Mouse (Mus musculus) forebrain, embryonic 15.5 days (tissue): ENCODE measurements at regions not wholly inside any gene's neighbourhood (a gene's known extent, or its start where the extent isn't known, plus 50 kb on each side); places are given as distances from the start of the nearest gene placed in this dataset.

Experiments used
- ATAC-seq: fragments of 200-750 bp; cut with Nextera tagmentation; replicated peaks from 2 replicates; pipeline ENCODE4 v1.8.0; 2017; ENCODE audit warnings: mild to moderate bottlenecking, moderate TSS enrichment, moderate library complexity
- H3K27ac ChIP-seq: fragments of 300-500 bp; sonication (generic); replicated peaks from 2 replicates; pipeline ENCODE4 v1.5.1; 2015; ENCODE audit warnings: mild to moderate bottlenecking, inconsistent platforms
- H3K27me3 ChIP-seq: fragments of 300-500 bp; sonication (generic); 2 replicates; pipeline ENCODE4 v1.6.1; 2015; ENCODE audit warnings: inconsistent platforms
- H3K36me3 ChIP-seq: fragments of 300-500 bp; sonication (generic); 2 replicates; pipeline ENCODE4 v1.6.1; 2015; ENCODE audit warnings: mild to moderate bottlenecking, inconsistent platforms
- H3K4me1 ChIP-seq: fragments of 300-500 bp; sonication (generic); 2 replicates; pipeline ENCODE4 v1.6.1; 2015; ENCODE audit warnings: inconsistent platforms
- H3K4me2 ChIP-seq: fragments of 300-500 bp; sonication (generic); replicated peaks from 2 replicates; pipeline ENCODE4 v1.6.1; 2015; ENCODE audit warnings: mild to moderate bottlenecking, inconsistent platforms
- H3K4me3 ChIP-seq: fragments of 300-500 bp; sonication (generic); 2 replicates; pipeline ENCODE4 v1.5.1; 2015; ENCODE audit warnings: mild to moderate bottlenecking, inconsistent platforms
- H3K9ac ChIP-seq: fragments of 300-500 bp; sonication (generic); replicated peaks from 2 replicates; pipeline ENCODE4 v1.6.1; 2015; ENCODE audit warnings: mild to moderate bottlenecking, inconsistent platforms
- H3K9me3 ChIP-seq: fragments of 300-500 bp; sonication (generic); 2 replicates; pipeline ENCODE4 v1.6.1; 2016; ENCODE audit warnings: inconsistent platforms
- WGBS: fragments of 180-500 bp; shearing (Covaris S2); methylation state at CpG from one replicate; pipeline ENCODE4 v1.1.7; 2015; ENCODE audit warnings: mixed read lengths; 5-methylcytosine and 5-hydroxymethylcytosine counted together

DNA sequence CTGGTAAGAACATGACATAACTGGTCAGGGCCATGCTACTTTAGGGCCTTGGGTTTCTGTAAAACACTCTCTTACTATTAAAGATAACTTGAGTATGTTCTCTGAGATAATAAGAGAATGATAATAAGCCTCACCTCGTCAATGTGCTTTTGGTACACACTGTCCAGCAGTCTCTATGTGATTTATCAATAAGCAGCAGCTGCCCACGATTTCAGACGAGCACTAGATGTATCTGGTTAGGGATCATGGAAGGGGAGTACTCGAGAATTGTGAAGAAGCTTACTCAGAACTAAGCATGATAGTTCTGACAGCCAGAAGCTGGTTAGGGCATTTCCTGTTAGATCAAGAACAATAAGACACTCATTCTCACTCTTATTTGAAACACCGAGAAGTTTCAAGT is 53.8 kb downstream of the Neurod6 start:
- H3K4me1 ChIP-seq, result no peaks in the 10 kb centered on the region
- H3K36me3 ChIP-seq, result no peaks in the 10 kb centered on the region
- no peak overlapping the region for H3K9ac ChIP-seq
- H3K9me3 ChIP-seq, result no peaks in the 10 kb centered on the region
- 81% methylated on average over 5 of the region's 5 CpGs for WGBS
- no peak overlapping the region for H3K4me3 ChIP-seq
- ATAC-seq, result no peak
- no peak overlapping the region for H3K27ac ChIP-seq
- no peak overlapping the region for H3K4me2 ChIP-seq
- no peaks in the 10 kb centered on the region for H3K27me3 ChIP-seq

DNA sequence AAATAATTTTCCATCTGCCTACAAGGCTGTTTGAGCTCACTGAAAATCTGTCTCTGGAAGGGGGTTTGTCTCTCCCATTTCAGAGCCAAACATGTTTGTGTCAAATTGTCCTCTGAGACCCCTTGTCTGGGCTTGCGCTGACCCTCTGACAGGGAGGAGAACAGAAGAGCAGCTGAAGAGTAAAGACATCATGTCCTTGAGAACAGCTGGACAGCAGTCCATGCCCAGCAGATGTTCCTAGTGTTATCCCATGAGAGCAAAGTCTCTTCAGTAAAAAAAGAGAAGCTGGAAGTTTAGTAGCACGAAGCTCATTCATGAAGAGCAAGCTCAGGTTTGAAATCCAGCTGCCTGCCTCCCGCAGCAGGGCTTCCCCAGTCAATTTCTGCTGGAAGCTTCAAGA is 60.7 kb downstream of the Neurod6 start:
- Histone ChIP-seq H3K36me3 (no peaks in the 10 kb centered on the region), H3K27me3 (no peaks in the 10 kb centered on the region), H3K9ac (no peak overlapping the region), H3K9me3 (no peaks in the 10 kb centered on the region), H3K4me1 (peaks cover 19% of the 10 kb centered on the region), H3K4me2 (no peak overlapping the region), H3K4me3 (no peak overlapping the region), H3K27ac (no peak overlapping the region)
- ATAC-seq, result no peak
- WGBS, result 94% methylated on average over 3 of the region's 3 CpGs

DNA sequence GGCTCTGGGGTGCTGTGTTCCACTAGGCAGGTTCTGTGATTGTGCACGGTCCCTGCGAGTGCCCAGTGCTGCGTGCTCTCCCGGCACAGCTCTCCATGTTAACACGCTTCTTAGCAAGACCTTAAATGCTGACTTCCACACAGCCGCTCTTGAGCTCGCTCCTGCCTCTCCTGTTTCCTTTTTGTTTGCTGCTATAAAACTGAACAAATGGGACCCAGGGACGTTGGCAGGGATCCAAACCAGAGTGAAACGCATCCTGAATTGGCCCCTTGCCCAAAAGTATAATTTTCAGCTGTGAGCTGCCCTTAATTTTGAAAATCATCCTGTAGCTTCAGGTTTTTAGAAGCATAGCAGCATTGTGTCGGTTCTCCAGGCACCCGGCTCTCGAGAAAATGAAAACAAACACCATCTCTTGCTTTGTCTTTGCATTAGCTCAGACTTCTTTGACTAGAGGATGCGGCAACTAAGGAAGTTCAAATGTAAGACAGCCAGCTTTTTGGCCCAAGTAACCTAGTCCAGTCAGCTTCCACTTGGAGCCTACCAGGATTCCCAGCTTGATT is 63.1 kb downstream of the Neurod6 start:
- Histone ChIP-seq H3K4me1 (peaks cover 19% of the 10 kb centered on the region), H3K9me3 (no peaks in the 10 kb centered on the region), H3K36me3 (no peaks in the 10 kb centered on the region), H3K4me2 (peak overlapping the region; percentile 53), H3K9ac (peak overlapping the region; percentile 59), H3K27ac (peak overlapping the region; percentile 97), H3K27me3 (no peaks in the 10 kb centered on the region), H3K4me3 (peak overlapping the region; percentile 20)
- ATAC-seq, result peak; percentile 91
- WGBS, result 4% methylated on average over 13 of the region's 13 CpGs

DNA sequence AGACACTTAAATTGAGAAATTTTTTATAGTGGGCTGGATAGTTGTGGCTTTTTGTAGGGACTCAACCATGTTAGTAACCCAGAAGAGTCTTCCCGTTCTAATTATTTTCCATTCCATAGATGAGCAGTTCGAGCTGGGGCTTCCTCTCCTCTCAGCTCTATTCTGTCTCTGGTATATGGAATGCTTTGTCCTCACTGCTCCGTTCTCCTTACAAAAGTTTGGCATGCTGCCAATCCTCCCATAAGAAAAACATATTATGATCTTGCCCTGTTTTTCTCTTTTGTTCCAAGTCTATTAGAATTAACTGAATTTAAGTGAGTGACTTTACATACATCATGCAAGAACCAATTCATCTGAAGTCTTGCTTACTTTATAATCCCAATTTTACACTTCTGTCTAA is 70.7 kb downstream of the Neurod6 start:
- H3K9me3 ChIP-seq, result no peaks in the 10 kb centered on the region
- no peak overlapping the region for H3K9ac ChIP-seq
- no peak overlapping the region for H3K27ac ChIP-seq
- no peak overlapping the region for H3K4me2 ChIP-seq
- no peaks in the 10 kb centered on the region; the same call in 1 of the 2 replicates for H3K4me1 ChIP-seq
- ATAC-seq, result no peak
- H3K4me3 ChIP-seq, result no peak overlapping the region
- no peaks in the 10 kb centered on the region for H3K36me3 ChIP-seq
- H3K27me3 ChIP-seq, result no peaks in the 10 kb centered on the region
- WGBS, result 12% methylated on average over 3 of the region's 3 CpGs

DNA sequence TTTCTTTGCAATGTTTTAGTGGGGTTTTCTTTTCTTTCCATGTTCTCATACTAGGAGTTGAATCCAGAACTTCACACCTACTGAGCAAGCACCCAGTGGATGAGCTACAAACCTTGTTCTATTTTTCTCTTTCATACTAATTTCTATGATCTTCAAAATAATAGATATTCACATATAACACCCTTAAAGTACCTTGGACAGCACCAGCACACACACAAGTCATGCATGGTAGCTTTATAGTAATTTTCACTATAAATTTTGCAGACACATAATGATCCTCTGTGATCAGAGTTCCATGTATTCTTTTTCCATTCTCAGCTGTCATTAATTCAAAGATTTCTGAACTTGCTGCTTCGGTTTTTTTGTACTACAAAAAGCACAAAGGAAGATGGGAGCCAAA is 71.1 kb downstream of the Neurod6 start:
- no peak for ATAC-seq
- H3K9me3 ChIP-seq, result no peaks in the 10 kb centered on the region
- H3K4me3 ChIP-seq, result no peak overlapping the region
- H3K4me2 ChIP-seq, result no peak overlapping the region
- no peak overlapping the region for H3K27ac ChIP-seq
- 67% methylated on average over 1 of the region's 1 CpGs for WGBS
- H3K36me3 ChIP-seq, result no peaks in the 10 kb centered on the region
- no peak overlapping the region for H3K9ac ChIP-seq
- H3K4me1 ChIP-seq, result no peaks in the 10 kb centered on the region; the same call in 1 of the 2 replicates
- H3K27me3 ChIP-seq, result no peaks in the 10 kb centered on the region

DNA sequence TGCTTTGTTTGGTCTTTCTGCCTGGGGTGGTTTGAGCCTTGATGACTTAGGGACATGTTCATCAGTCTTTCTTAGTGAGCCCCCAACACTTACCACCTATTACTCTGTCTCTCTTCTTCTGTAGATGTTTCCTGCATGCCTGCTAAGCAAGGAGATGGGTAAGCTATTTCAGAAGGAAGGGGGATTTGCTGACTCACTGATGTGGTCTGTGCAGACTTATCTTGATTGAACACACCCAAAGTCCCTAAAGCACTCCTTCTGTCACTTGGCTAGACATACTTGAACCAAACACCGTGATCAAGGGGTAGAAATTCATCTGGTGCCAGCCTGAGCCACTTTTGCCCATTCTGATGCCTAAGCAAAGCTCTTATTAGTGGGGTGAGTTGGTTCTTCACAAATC is 72.0 kb downstream of the Neurod6 start:
- ATAC-seq, result no peak
- Histone ChIP-seq H3K9ac (no peak overlapping the region), H3K27ac (no peak overlapping the region), H3K4me2 (no peak overlapping the region), H3K9me3 (no peaks in the 10 kb centered on the region), H3K27me3 (no peaks in the 10 kb centered on the region), H3K36me3 (no peaks in the 10 kb centered on the region), H3K4me3 (no peak overlapping the region), H3K4me1 (no peaks in the 10 kb centered on the region; the same call in 1 of the 2 replicates)
- 62% methylated on average over 1 of the region's 1 CpGs for WGBS

DNA sequence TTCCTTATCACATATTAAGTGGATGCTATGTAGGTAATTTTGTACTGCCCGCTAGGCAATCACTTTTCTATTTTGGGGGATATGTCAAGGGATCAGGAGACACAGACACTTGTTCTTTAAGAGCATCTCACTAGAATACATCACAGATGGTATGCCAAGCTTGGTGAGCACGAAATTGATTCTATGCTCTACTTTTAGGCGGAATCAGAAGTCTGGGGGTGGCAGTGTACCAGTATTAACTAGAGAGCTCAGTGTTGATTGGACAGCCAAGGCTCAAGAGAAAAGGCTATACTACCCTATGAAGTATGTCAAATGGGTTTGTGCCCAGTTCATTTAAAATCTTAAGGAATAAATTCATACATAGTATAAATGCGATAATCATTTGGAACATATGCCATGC is 84.0 kb downstream of the Neurod6 start:
- Histone ChIP-seq H3K36me3 (no peaks in the 10 kb centered on the region), H3K4me2 (no peak overlapping the region), H3K4me3 (no peak overlapping the region), H3K9ac (no peak overlapping the region), H3K9me3 (no peaks in the 10 kb centered on the region), H3K27ac (no peak overlapping the region), H3K4me1 (no peaks in the 10 kb centered on the region), H3K27me3 (no peaks in the 10 kb centered on the region)
- ATAC-seq, result no peak
- 94% methylated on average over 4 of the region's 4 CpGs for WGBS

DNA sequence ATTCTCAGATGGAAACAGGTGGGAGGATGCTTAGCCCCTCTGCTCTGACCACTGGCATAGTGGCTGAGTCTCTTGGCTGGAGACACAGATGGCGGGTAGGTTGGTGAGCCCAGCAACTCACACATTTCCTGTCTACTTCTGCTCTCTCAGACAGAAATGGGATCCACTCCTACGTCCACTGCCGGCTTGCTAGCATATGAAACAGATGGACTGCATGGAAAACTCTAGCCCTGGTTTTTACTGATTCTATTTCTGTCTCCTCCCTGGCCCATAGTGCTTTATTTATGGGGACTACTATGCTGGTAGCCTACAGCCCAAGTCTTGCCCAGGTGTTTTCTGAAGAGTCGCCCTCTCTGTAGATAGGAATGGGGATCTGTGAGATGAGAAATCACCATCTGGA is 88.9 kb downstream of the Neurod6 start:
- Histone ChIP-seq H3K27ac (no peak overlapping the region), H3K4me3 (no peak overlapping the region), H3K27me3 (no peaks in the 10 kb centered on the region), H3K9me3 (no peaks in the 10 kb centered on the region), H3K4me1 (no peaks in the 10 kb centered on the region), H3K9ac (no peak overlapping the region), H3K36me3 (no peaks in the 10 kb centered on the region), H3K4me2 (no peak overlapping the region)
- ATAC-seq, result no peak
- WGBS, result 87% methylated on average over 4 of the region's 4 CpGs

DNA sequence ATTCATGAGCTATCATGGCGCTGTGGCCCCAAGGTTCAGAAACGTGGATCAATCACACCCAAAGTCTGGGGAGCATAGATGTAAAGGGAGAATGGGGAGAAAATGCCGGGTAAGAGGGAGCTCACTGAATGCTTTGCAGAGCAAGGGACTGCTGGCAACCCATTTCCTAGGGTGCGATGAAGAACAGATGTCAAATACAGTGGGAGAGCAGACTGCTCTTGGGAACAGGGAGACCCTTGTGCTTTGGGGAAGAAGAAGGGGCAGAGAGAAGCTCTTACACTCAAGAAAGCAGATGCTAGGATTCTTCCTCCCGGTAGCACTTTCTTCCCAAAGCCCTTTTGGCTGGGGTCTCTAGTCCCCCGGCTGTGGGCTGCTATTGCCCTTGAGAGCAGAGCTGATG is 100.0 kb downstream of the Neurod6 start:
- 37% methylated on average over 6 of the region's 6 CpGs for WGBS
- Histone ChIP-seq H3K36me3 (no peaks in the 10 kb centered on the region), H3K9ac (no peak overlapping the region), H3K4me3 (no peak overlapping the region), H3K27me3 (no peaks in the 10 kb centered on the region), H3K4me1 (peaks cover 31% of the 10 kb centered on the region), H3K9me3 (no peaks in the 10 kb centered on the region), H3K27ac (peak overlapping the region; percentile 96), H3K4me2 (no peak overlapping the region)
- no peak for ATAC-seq

DNA sequence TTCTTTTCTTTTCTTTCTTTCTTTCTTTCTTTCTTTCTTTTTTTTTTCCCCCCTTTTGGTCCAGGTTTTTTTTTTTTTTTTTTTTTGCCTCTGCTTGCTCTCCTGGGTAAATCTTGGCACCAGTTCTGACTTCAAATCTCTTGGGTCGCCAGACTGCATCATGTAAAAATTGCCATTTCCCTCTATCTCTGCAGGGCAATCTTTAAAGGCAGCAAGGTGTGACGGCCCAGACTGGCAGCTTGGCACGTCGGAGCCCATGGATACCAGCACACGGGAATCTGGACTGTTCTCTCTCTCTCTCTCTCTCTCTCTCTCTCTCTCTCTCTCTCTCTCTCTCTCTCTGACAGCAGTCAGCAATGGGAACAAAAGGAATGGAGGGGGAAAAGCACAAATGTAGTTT is 101.0 kb downstream of the Neurod6 start:
- H3K4me1 ChIP-seq, result peaks cover 31% of the 10 kb centered on the region
- H3K4me2 ChIP-seq, result peak overlapping the region; percentile 32
- peak; percentile 71 for ATAC-seq
- H3K27ac ChIP-seq, result peak overlapping the region; percentile 96
- H3K36me3 ChIP-seq, result no peaks in the 10 kb centered on the region
- no peak overlapping the region for H3K9ac ChIP-seq
- 6% methylated on average over 5 of the region's 5 CpGs for WGBS
- no peaks in the 10 kb centered on the region for H3K9me3 ChIP-seq
- H3K4me3 ChIP-seq, result no peak overlapping the region
- H3K27me3 ChIP-seq, result no peaks in the 10 kb centered on the region

DNA sequence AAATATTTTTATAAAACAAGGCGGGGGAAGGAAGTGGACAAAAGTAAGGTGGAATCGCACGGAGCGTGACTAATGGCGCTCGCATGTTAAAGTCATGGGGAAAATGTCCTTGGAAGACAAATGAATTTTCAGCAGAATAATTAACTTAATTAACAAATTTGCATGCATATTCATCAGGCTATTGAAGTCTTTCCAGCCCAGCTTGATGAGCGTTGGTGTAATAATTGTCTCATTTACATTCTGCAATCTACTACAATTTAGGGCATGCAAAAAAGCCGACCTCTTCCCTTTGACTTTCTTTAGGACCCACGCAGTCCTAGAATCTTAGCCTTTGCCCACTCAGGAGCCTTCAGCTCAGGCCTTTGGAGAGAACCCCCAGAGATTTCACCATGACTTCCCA is 101.5 kb downstream of the Neurod6 start:
- Histone ChIP-seq H3K27me3 (no peaks in the 10 kb centered on the region), H3K9me3 (no peaks in the 10 kb centered on the region), H3K27ac (peak overlapping the region; percentile 96), H3K4me1 (peaks cover 31% of the 10 kb centered on the region), H3K36me3 (no peaks in the 10 kb centered on the region), H3K9ac (no peak overlapping the region), H3K4me3 (no peak overlapping the region), H3K4me2 (peak overlapping the region; percentile 32)
- peak; percentile 80 for ATAC-seq
- WGBS, result 15% methylated on average over 9 of the region's 9 CpGs

DNA sequence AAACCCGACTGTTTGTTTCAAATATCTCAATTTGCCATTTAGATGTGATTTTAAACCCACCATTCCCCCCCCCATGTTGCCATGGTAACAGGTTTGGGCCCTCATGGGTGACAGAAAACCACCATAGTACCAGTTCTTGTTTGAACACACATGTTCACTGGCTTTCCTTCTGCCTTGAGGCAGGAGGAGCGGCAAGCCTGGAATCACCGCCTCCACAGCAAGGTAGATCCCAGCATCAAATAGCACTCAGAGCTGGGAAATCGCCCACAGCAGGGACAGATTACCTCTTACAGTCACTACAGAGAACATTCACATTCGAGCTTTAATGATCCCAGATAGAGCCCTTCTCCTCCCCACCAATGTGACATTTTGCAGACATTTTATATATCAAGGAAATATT is 102.0 kb downstream of the Neurod6 start:
- Histone ChIP-seq H3K27me3 (no peaks in the 10 kb centered on the region), H3K36me3 (no peaks in the 10 kb centered on the region), H3K27ac (peak overlapping the region; percentile 96), H3K9me3 (no peaks in the 10 kb centered on the region), H3K4me2 (peak overlapping the region; percentile 32), H3K4me3 (no peak overlapping the region), H3K9ac (no peak overlapping the region), H3K4me1 (peaks cover 31% of the 10 kb centered on the region)
- ATAC-seq, result peak; percentile 69
- 24% methylated on average over 5 of the region's 5 CpGs for WGBS

DNA sequence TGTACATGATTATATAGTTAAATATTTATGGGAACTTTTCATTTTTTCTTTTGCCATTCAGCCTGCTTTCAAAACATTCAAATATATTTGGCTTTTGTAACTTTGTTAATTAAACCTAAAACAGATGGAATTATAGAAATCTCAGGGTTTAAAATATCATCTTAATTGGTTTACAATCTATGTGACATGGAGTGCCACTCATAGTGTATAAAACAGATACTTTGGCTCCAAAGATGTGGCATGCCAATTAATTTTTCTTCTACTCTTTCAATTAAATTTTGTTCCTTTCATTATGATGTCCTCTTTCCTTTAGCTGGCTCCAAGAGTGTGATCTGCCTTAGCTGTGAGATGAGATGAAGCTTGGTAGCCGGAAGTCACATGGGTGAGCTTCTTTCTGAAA is 103.0 kb downstream of the Neurod6 start:
- ATAC-seq, result no peak
- H3K36me3 ChIP-seq, result no peaks in the 10 kb centered on the region
- H3K4me2 ChIP-seq, result no peak overlapping the region
- no peak overlapping the region for H3K4me3 ChIP-seq
- no peaks in the 10 kb centered on the region for H3K9me3 ChIP-seq
- H3K9ac ChIP-seq, result no peak overlapping the region
- peak overlapping the region; percentile 96 for H3K27ac ChIP-seq
- WGBS, result 63% methylated on average over 1 of the region's 1 CpGs
- H3K4me1 ChIP-seq, result peaks cover 31% of the 10 kb centered on the region
- H3K27me3 ChIP-seq, result no peaks in the 10 kb centered on the region
